Mouse (Mus musculus): ENCODE results near the gene 4930404H24Rik. TPM values are rescaled to one million over a fixed set of nuclear protein-coding genes. Genes with fewer than 3 reads are reported as not detected.

The 4930404H24Rik gene
- polyA plus RNA-seq, 1 experiment from 2014 or later: not detected

GRCm38 (mm10) chr2:153527580-153528531, 35.3 kb downstream of the 4930404H24Rik start:
- Histone ChIP-seq H3K4me3 (peak overlapping the region; percentile 68), H3K9me3 (replicated peaks) (no peaks in the 10 kb centered on the region), H3K27me3 (peaks cover 21% of the 10 kb centered on the region), H3K4me2 (peak overlapping the region; percentile 94), H3K4me1 (peaks cover 43% of the 10 kb centered on the region), H3K36me3 (ENCODE audit: poor library complexity, severe bottlenecking) (no peaks in the 10 kb centered on the region), H3K27ac (peak overlapping the region; percentile 86), H3K9ac (peak overlapping the region; percentile 82)
- WGBS: 2% methylated on average over 45 of the region's 85 CpGs
- ATAC-seq: peak; percentile 57

DNA sequence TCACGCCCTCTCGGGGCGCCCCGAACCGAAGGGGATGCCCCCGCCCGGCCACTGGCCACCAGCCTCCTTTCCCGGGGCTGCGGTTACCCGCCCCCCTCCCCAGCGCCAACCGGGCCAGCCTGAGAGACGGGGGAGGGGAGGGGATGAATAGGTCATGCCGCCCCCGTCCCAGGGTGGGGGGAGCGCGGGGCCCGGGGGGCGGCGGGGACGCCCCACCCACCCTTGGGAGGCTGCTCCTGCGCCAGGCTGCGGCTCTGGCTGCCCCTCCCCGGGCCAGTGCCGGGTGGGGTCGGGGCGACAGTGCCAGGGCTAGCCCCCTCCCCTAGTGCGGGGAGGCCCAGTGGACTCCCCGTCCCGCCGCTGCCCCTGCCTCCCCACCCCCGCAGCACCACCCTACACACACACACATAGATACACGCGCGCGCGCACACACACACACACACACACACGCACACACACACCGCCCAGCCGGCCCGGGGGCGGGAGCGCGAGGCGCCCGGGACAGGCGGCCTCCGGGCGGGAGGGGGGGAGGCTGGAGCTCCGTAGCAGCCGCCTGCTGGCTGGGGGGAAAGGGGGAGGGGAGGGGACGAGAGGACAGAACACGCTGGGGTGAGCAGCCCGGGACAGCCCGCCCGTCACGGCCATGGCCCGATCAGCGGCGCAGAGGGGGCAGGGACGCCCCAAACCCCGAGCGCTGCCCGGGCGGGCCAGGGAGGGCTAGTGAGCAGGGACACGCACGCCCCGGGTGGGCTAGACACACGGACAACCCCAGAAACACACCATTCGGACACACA, 36.2 kb downstream of the 4930404H24Rik start:
- peaks cover 21% of the 10 kb centered on the region for H3K27me3 ChIP-seq
- H3K4me1 ChIP-seq: peaks cover 39% of the 10 kb centered on the region
- WGBS: 0% methylated on average over 19 of the region's 70 CpGs
- H3K9ac ChIP-seq: peak overlapping the region; percentile 82
- peak overlapping the region; percentile 86 for H3K27ac ChIP-seq
- peak; percentile 43 for ATAC-seq
- no peaks in the 10 kb centered on the region for H3K9me3 ChIP-seq (replicated peaks)
- peak overlapping the region; percentile 94 for H3K4me2 ChIP-seq
- no peaks in the 10 kb centered on the region for H3K36me3 ChIP-seq (ENCODE audit: poor library complexity, severe bottlenecking)
- H3K4me3 ChIP-seq: peak overlapping the region; percentile 68

GRCm38 (mm10) chr2:153529365-153529781, 36.8 kb downstream of the 4930404H24Rik start:
- H3K9ac ChIP-seq: peak overlapping the region; percentile 82
- no peaks in the 10 kb centered on the region for H3K9me3 ChIP-seq (replicated peaks)
- peak overlapping the region; percentile 86 for H3K27ac ChIP-seq
- WGBS: under 1% methylated on average over 49 of the region's 53 CpGs
- peaks cover 39% of the 10 kb centered on the region for H3K4me1 ChIP-seq
- H3K27me3 ChIP-seq: peaks cover 21% of the 10 kb centered on the region
- peak overlapping the region; percentile 94 for H3K4me2 ChIP-seq
- ATAC-seq: peak; percentile 7; the same call in 1 of the 2 replicates
- H3K4me3 ChIP-seq: peak overlapping the region; percentile 68
- no peaks in the 10 kb centered on the region for H3K36me3 ChIP-seq (ENCODE audit: poor library complexity, severe bottlenecking)

DNA sequence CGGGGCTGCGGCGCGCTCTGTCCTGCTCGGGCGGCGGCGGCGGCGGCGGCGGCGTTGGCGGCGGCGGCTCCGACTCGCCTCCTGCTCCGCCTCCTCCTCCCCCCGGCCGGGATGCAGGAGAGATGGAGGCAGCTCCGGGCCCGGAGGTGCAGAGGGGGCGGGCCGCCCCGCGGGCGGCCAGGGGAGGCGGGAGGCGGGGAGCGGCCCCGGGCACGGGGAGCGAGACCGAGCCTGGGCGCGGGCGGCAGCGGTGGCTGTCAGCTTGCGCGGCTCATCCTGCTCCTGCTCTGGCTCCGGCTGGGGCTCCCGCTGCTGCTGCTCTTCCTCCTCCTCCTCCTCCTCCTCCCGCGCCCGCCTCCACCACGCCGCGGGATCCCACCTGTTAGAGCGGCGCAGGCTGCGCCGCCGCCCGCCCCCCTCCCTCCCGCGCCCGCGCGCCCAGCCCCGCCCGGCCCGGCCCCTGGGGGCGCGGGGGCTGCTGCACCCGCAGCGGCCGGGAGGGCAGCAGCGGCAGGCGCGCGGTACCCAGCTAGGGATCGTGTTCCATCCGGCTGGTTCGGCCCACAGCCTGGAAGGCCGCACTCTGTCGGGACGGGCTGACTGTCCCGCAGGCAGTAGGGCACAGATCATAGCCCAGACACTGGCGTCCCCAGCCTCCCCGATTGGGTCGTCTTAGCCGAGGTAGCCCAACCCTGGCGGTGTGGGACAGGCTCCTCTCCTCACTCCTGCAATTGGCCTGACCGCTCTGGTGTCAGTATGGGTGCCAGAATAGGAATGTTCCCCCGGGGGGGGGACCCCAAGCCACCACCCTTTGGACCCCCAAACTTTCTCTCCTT, 37.6 kb downstream of the 4930404H24Rik start, which contains the start of gene Nol4l:
Nol4l (minus strand) TSS at position 41 of the 836 bp plus-strand sequence.
- Histone ChIP-seq H3K4me1 (peaks cover 38% of the 10 kb centered on the region), H3K9ac (peak within 1 kb of the TSS; percentile 82), H3K4me3 (peak within 1 kb of the TSS; percentile 68), H3K36me3 (ENCODE audit: poor library complexity, severe bottlenecking) (no peaks in the 10 kb centered on the region), H3K27me3 (peaks cover 21% of the 10 kb centered on the region), H3K9me3 (replicated peaks) (no peaks in the 10 kb centered on the region), H3K4me2 (peak within 1 kb of the TSS; percentile 94), H3K27ac (peak within 1 kb of the TSS; percentile 86)
- peak; percentile 11 for ATAC-seq
- 1% methylated on average over 38 of the region's 86 CpGs for WGBS

GRCm38 (mm10) chr2:153530948-153531347, 38.4 kb downstream of the 4930404H24Rik start:
- Histone ChIP-seq H3K27ac (no peak overlapping the region), H3K4me1 (peaks cover 30% of the 10 kb centered on the region), H3K4me2 (no peak overlapping the region; the same call in 1 of the 2 replicates), H3K9ac (no peak overlapping the region), H3K36me3 (ENCODE audit: poor library complexity, severe bottlenecking) (no peaks in the 10 kb centered on the region), H3K9me3 (replicated peaks) (no peaks in the 10 kb centered on the region), H3K4me3 (no peak overlapping the region), H3K27me3 (peaks cover 18% of the 10 kb centered on the region)
- no peak for ATAC-seq
- 52% methylated on average over 5 of the region's 5 CpGs for WGBS

DNA sequence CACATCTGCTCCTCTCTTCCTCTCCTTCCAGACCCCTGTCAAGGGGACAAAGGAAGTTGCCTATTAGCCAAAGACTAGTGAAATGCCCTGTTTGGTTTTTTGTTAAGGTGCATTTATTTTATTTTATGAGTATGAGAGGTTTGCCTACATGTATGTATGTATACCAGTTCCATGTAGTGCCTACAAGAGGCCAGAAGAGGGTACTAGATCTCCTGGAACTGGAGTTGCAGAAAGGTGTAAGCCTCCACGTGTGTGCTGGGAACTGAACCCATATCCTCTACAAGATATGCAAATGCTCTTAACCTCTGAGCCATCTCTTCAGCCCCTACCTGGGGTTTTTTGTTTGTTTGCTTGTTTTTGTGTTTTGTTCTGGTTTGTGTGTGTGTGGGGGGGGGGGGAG, 41.4 kb downstream of the 4930404H24Rik start:
- Histone ChIP-seq H3K27me3 (peaks cover 12% of the 10 kb centered on the region), H3K36me3 (ENCODE audit: poor library complexity, severe bottlenecking) (no peaks in the 10 kb centered on the region), H3K27ac (no peak overlapping the region), H3K9ac (no peak overlapping the region), H3K9me3 (replicated peaks) (no peaks in the 10 kb centered on the region), H3K4me3 (no peak overlapping the region), H3K4me1 (peaks cover 6% of the 10 kb centered on the region; the same call in 1 of the 2 replicates), H3K4me2 (no peak overlapping the region)
- ATAC-seq: no peak
- 61% methylated on average over 1 of the region's 1 CpGs for WGBS

GRCm38 (mm10) chr2:153538898-153539297, 46.3 kb downstream of the 4930404H24Rik start:
- no peaks in the 10 kb centered on the region for H3K27me3 ChIP-seq
- WGBS: 89% methylated on average over 3 of the region's 3 CpGs
- no peak for ATAC-seq

DNA sequence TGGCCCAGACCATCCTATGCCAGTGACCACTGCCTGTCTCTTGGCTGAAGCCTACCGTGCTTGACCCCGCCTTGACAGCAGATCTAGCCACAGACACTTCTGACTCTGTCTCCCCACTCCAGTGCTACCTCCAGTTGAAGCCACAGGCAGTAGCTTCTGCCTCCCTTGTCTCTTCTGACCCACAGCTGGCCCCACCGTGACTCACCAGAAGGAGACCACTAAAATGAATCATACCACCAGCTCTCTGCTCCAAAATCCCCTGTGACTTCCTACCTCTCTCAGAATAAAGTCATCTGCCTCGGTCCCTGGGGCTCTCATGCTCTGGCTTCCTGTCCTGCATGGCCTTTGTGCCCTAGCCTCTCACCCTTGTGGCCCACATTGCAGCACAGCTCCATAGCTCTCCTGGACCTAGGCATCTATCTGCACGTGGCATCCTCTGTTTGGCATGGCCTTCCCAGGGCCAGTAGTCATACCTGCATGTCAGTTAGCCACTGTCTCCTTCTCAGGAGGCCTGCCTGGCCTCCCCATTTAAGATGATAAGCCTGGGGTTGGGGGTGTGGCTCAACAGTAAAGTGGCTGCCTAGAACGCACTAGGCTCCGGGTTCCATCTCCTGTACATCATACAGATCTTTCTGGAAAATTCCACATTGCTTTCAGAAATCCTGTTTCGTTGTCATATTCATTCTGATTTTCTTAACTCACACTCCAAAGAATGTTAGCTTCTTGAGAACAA, 50.5 kb downstream of the 4930404H24Rik start:
- Histone ChIP-seq H3K27me3 (no peaks in the 10 kb centered on the region), H3K9me3 (replicated peaks) (no peaks in the 10 kb centered on the region), H3K9ac (no peak overlapping the region), H3K27ac (no peak overlapping the region), H3K4me1 (peaks cover 20% of the 10 kb centered on the region), H3K4me3 (no peak overlapping the region), H3K4me2 (no peak overlapping the region), H3K36me3 (ENCODE audit: poor library complexity, severe bottlenecking) (no peaks in the 10 kb centered on the region)
- 84% methylated on average over 8 of the region's 8 CpGs for WGBS
- ATAC-seq: no peak

More at GRCm38 (mm10) chr2:153538898-153539297, 46.3 kb downstream of the 4930404H24Rik start:
- H3K27ac ChIP-seq: no peak overlapping the region
- no peak overlapping the region for H3K9ac ChIP-seq
- H3K4me1 ChIP-seq: no peaks in the 10 kb centered on the region
- no peak overlapping the region for H3K4me3 ChIP-seq
- H3K36me3 ChIP-seq (ENCODE audit: poor library complexity, severe bottlenecking): no peaks in the 10 kb centered on the region
- no peaks in the 10 kb centered on the region for H3K9me3 ChIP-seq (replicated peaks)
- no peak overlapping the region for H3K4me2 ChIP-seq

All from forebrain, embryonic 13.5 days (tissue).